Mouse (Mus musculus) heart, embryonic 16.5 days (tissue): ENCODE data around the gene Mcub. TPM values are rescaled to one million over a fixed set of nuclear protein-coding genes. Genes with fewer than 3 reads are reported as not detected.

Source experiments
- ATAC-seq: fragments of 200-750 bp; cut with Nextera tagmentation; replicated peaks from 2 replicates; pipeline ENCODE4 v1.8.0; 2017; ENCODE audit warnings: moderate number of reproducible peaks; ENCODE audit not compliant: insufficient read depth, low FRiP score; ENCODE audit errors: extremely low read depth
- H3K27ac ChIP-seq: fragments of 300-500 bp; sonication (generic); 2 replicates; pipeline ENCODE4 v1.5.1; 2014; ENCODE audit warnings: mild to moderate bottlenecking, low read length, control low read depth, moderate library complexity
- H3K27me3 ChIP-seq: fragments of 300-500 bp; sonication (generic); 2 replicates; pipeline ENCODE4 v1.6.1; 2014; ENCODE audit warnings: low read length, mixed read lengths; ENCODE audit not compliant: control insufficient read depth, insufficient read depth
- H3K36me3 ChIP-seq: fragments of 300-500 bp; sonication (generic); 2 replicates; pipeline ENCODE4 v1.6.1; 2014; ENCODE audit not compliant: control insufficient read depth, insufficient read depth
- H3K4me1 ChIP-seq: fragments of 300-500 bp; sonication (generic); 2 replicates; pipeline ENCODE4 v1.6.1; 2014; ENCODE audit warnings: low read length, mixed read lengths; ENCODE audit not compliant: control insufficient read depth, insufficient read depth
- H3K4me2 ChIP-seq: fragments of 300-500 bp; sonication (generic); 2 replicates; pipeline ENCODE4 v1.6.1; 2014; ENCODE audit warnings: low read depth, mild to moderate bottlenecking, control low read depth, low read length
- H3K4me3 ChIP-seq: fragments of 300-500 bp; sonication (generic); 2 replicates; pipeline ENCODE4 v1.5.1; 2014; ENCODE audit warnings: mild to moderate bottlenecking, control low read depth, low read length
- H3K9ac ChIP-seq: fragments of 300-500 bp; sonication (generic); 2 replicates; pipeline ENCODE4 v1.6.1; 2014; ENCODE audit warnings: low read length, control low read depth
- H3K9me3 ChIP-seq: fragments of 300-500 bp; sonication (generic); replicated peaks from 2 replicates; pipeline ENCODE4 v1.6.1; 2016; ENCODE audit warnings: low read length; ENCODE audit not compliant: control insufficient read depth
- WGBS: fragments of 180-500 bp; shearing (Covaris S2); extraction: QIAGEN DNeasy Blood & Tissue Kit; methylation state at CpG from one replicate; pipeline ENCODE4 v1.1.7; 2014; 5-methylcytosine and 5-hydroxymethylcytosine counted together
- polyA plus RNA-seq: library from polyadenylated mRNA; unstranded; fragments of >200 nt; fragmentation: Nextera tagmentation; extraction: Ambion mirVana; gene quantifications from 2 replicates; pipeline ENCODE4 v1.2.1, GENCODE M21; 2015

Gene Mcub
- polyA plus RNA-seq, 1 experiment from 2014 or later, result 12.4 TPM

DNA sequence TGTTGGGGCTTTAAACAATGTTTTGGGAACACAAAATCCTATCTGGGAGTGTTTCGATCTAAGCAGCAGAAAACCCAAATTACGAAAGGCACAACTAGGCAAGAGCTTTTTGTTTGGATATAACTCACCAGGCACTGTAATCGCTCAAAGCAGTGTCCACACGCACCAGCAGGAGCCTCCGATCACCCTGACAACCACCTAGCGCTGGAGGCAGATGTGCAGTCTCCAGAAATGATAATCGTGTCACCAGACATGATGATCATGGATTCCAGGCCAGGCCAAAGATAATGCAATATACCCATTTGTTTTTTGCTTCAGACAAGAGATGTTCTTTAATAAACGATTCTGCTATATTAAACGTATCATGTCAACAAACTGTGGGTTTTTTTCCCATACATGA lies 2.1 kb downstream of the Mcub start:
- peaks cover 9% of the 10 kb centered on the region for H3K4me1 ChIP-seq
- no peak for ATAC-seq
- no peak overlapping the region for H3K9ac ChIP-seq
- no peak overlapping the region for H3K27ac ChIP-seq
- no peaks in the 10 kb centered on the region for H3K36me3 ChIP-seq
- H3K9me3 ChIP-seq, result no peaks in the 10 kb centered on the region
- no peak overlapping the region for H3K4me3 ChIP-seq
- no peak overlapping the region for H3K4me2 ChIP-seq
- WGBS, result 77% methylated on average over 9 of the region's 9 CpGs
- peaks cover 11% of the 10 kb centered on the region for H3K27me3 ChIP-seq

DNA sequence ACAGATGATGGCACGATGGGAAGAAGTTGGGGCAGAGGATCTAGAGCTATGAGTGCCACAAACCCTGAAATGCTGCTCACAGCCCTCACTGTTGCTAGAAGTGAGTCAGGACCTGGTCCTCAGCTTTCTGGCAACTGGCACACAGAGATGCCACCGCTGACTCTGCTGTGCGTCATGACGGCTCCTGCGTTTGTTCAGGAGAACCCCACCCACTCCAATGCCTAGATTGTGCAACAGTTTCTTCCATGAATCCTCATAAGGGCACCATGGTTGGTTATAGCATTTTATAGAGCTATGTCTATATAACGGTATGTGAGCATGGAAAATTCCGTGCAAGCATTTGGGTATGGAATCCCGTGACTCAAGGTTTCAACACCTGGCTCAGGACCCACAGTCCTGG lies 5.3 kb downstream of the Mcub start:
- 87% methylated on average over 8 of the region's 8 CpGs for WGBS
- Histone ChIP-seq H3K9ac (no peak overlapping the region), H3K27me3 (peaks cover 9% of the 10 kb centered on the region), H3K4me3 (no peak overlapping the region), H3K27ac (no peak overlapping the region), H3K9me3 (no peaks in the 10 kb centered on the region), H3K4me2 (no peak overlapping the region), H3K4me1 (no peaks in the 10 kb centered on the region; the same call in 1 of the 2 replicates), H3K36me3 (no peaks in the 10 kb centered on the region)
- no peak for ATAC-seq

DNA sequence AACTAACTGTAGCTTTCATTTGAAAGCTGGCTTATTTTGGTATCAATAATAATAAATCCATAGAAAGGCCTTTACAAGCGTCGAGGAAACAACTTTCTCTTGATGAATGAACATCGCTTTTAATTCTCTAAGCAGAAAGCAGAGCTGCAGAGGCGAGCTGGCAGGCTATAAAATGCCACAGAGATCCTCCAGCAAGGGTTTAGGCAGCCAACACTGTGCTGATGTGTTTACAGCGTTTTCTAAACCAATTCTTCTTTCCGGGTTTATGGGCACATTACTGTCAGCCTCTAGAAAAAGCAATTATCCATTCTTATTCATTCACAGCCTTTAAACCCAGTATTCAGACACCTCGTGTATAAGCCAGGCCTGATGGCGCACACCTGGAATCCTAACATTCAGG lies 7.5 kb downstream of the Mcub start:
- Histone ChIP-seq H3K4me2 (no peak overlapping the region), H3K9ac (no peak overlapping the region), H3K9me3 (no peaks in the 10 kb centered on the region), H3K36me3 (no peaks in the 10 kb centered on the region), H3K4me3 (no peak overlapping the region), H3K4me1 (no peaks in the 10 kb centered on the region), H3K27ac (no peak overlapping the region), H3K27me3 (no peaks in the 10 kb centered on the region)
- 85% methylated on average over 8 of the region's 8 CpGs for WGBS
- no peak for ATAC-seq

DNA sequence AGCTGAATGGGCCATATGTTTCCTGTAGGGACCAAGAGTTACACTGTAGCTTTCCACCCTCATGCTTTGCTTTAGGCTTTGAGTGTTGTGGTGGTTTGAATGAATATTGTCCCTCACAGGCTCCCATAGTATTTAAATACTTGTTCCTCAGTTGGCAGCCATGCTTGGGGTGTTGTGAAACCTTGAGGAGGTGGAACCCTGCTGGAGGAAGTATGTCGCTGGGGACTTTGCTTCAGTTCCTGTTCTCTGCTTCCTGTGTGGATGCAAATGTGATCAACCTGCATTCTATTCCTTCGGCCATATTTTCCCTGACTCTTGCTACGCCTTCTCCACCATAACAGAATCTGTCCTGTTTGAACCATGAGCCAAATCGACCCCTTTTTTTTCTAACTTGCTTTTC lies 16.7 kb downstream of the Mcub start:
- Histone ChIP-seq H3K4me3 (no peak overlapping the region), H3K4me2 (no peak overlapping the region), H3K4me1 (no peaks in the 10 kb centered on the region), H3K27ac (no peak overlapping the region), H3K9me3 (no peaks in the 10 kb centered on the region), H3K36me3 (no peaks in the 10 kb centered on the region), H3K27me3 (no peaks in the 10 kb centered on the region), H3K9ac (no peak overlapping the region)
- 77% methylated on average over 4 of the region's 4 CpGs for WGBS
- ATAC-seq, result no peak

DNA sequence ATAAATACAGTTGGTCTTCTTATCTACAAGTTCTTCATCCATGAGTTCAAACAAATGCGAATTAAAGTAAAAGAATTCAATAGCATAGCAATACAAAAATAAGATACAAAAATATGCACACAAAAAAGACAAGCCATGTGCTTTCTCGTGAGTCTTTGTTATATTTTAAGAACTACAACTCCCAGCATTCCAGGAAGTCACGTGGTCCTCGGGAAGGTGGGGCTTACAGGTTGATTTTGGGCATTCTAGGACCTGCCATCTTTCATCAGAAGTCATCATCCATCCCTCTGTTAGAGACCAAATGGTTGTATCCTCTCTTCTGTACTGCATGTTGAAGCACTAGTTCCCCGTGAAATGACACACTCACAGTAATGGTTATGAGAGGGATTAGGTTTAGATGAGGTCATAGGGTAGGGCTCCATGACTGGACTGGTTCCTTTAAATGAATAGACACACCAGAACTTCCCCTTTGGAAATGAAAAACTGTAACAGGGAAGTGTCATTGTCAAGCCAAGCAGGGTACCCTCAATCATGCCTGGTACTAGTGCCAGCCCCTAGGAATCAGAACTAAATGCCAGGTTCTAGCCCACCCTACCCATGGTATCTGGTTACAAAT lies 20.7 kb downstream of the Mcub start:
- Histone ChIP-seq H3K9ac (no peak overlapping the region), H3K27ac (no peak overlapping the region), H3K4me2 (no peak overlapping the region), H3K27me3 (no peaks in the 10 kb centered on the region), H3K9me3 (no peaks in the 10 kb centered on the region), H3K36me3 (no peaks in the 10 kb centered on the region), H3K4me1 (no peaks in the 10 kb centered on the region), H3K4me3 (no peak overlapping the region)
- 77% methylated on average over 5 of the region's 5 CpGs for WGBS
- no peak for ATAC-seq

DNA sequence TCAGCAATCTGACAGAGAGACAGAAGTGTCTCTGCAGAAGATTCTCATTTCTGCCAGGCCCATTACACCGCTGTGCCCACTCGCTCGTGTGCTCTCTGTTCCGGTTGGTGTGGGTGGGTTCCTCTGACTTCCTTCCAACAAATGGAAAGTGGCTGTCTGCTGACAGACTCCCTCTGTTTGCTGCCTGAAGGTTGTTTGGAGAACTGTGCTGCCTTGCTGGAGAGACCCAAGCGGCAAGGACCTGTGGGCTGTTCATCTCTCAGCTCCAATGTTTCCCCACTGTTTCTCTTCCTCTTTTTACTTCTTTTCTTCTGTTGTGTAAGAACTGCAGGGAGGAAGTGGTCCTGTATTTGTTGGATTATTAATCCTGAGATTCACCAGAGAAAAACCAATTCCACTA lies 21.6 kb downstream of the Mcub start:
- H3K4me2 ChIP-seq, result no peak overlapping the region
- H3K9me3 ChIP-seq, result no peaks in the 10 kb centered on the region
- no peaks in the 10 kb centered on the region for H3K36me3 ChIP-seq
- H3K9ac ChIP-seq, result no peak overlapping the region
- no peak for ATAC-seq
- H3K4me1 ChIP-seq, result no peaks in the 10 kb centered on the region
- no peaks in the 10 kb centered on the region for H3K27me3 ChIP-seq
- no peak overlapping the region for H3K4me3 ChIP-seq
- no peak overlapping the region for H3K27ac ChIP-seq
- WGBS, result 76% methylated on average over 5 of the region's 5 CpGs

DNA sequence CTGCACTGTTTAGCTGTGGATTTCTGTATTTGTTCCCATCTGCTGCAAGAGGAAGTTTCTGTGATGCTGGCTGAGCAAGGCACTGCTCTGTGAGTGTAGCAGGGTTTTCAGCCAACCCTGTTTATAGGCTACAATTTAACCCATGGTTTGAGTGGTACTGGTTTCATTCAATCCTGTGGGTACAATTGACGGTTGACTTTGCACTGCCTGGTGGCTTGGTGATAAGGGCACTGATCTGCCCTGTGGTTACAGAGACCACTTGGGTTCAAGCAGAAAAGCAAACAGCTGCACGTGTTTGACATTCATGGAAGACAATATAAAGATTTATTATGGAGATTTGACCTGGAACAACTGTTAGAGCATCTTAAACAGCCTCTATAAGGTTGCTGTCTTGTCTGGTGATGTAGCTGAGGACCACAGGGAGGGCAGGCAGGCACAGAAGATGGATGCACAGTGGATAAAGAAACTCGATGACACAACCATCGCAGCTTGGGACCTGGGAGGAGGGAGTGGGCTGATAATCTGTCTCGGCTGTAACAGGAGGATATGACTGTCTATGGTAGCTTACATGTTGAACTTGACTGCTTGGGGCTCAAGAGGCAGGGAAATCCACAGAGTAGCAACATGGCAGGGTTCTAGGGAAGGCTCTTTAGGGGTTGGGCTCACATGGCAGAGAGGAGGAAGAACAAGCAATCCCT lies 23.6 kb downstream of the Mcub start:
- 54% methylated on average over 5 of the region's 5 CpGs for WGBS
- H3K27ac ChIP-seq, result no peak overlapping the region
- H3K27me3 ChIP-seq, result no peaks in the 10 kb centered on the region
- H3K36me3 ChIP-seq, result no peaks in the 10 kb centered on the region
- no peak overlapping the region for H3K4me2 ChIP-seq
- H3K9ac ChIP-seq, result no peak overlapping the region
- no peaks in the 10 kb centered on the region for H3K9me3 ChIP-seq
- no peaks in the 10 kb centered on the region for H3K4me1 ChIP-seq
- no peak overlapping the region for H3K4me3 ChIP-seq
- ATAC-seq, result no peak

DNA sequence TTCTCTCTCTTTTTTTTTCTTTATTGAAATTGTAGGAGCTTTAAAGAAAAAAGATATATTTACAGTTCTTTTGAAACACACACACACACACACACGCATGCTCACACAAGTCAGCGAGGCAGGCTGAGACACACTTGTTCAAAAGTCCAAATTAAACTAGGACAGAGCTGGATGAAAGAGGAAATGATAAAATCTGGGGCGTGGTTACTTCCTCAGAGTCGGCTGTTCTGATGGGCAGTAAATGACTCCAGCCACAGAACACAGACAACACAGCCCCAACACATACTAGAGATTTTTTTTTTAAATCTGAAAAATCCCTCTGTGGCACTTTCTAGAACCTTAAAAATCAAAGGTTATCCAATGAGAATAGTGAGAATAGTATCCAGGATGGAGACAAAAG lies 26.2 kb downstream of the Mcub start:
- H3K9me3 ChIP-seq, result no peaks in the 10 kb centered on the region
- H3K27me3 ChIP-seq, result no peaks in the 10 kb centered on the region
- H3K4me3 ChIP-seq, result no peak overlapping the region
- no peak overlapping the region for H3K27ac ChIP-seq
- H3K36me3 ChIP-seq, result no peaks in the 10 kb centered on the region
- 57% methylated on average over 4 of the region's 4 CpGs for WGBS
- no peak overlapping the region for H3K9ac ChIP-seq
- H3K4me1 ChIP-seq, result no peaks in the 10 kb centered on the region
- H3K4me2 ChIP-seq, result no peak overlapping the region
- ATAC-seq, result no peak

DNA sequence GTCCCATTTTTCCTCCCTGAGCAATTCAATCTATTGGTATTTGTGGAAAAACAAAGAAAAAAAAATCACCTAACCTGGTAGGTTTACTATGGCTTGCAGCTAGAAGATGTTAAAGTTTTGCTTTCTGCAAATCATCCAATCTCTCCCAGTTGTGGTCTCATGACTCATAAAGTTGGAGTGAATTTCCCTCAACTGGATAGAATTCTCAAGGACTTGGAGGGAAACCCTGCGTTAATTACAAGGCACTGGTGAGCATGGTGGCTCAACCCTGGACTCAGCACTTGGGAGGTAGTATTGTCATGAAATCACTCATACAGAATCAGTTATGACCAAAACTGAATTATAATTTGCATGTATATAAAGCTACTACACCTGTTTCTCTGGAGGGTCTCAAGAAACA lies 28.7 kb downstream of the Mcub start:
- no peaks in the 10 kb centered on the region for H3K9me3 ChIP-seq
- H3K4me1 ChIP-seq, result no peaks in the 10 kb centered on the region
- H3K4me2 ChIP-seq, result no peak overlapping the region
- H3K36me3 ChIP-seq, result no peaks in the 10 kb centered on the region
- no peak overlapping the region for H3K27ac ChIP-seq
- H3K4me3 ChIP-seq, result no peak overlapping the region
- WGBS, result 92% methylated on average over 1 of the region's 1 CpGs
- ATAC-seq, result no peak
- no peaks in the 10 kb centered on the region for H3K27me3 ChIP-seq
- H3K9ac ChIP-seq, result no peak overlapping the region
